Mouse (Mus musculus): Measurements from ENCODE around the gene Dscam. TPM values are rescaled to one million over a fixed set of nuclear protein-coding genes. Genes with fewer than 3 reads are reported as not detected.

The Dscam gene
- polyA plus RNA-seq, 1 experiment = not detected

DNA sequence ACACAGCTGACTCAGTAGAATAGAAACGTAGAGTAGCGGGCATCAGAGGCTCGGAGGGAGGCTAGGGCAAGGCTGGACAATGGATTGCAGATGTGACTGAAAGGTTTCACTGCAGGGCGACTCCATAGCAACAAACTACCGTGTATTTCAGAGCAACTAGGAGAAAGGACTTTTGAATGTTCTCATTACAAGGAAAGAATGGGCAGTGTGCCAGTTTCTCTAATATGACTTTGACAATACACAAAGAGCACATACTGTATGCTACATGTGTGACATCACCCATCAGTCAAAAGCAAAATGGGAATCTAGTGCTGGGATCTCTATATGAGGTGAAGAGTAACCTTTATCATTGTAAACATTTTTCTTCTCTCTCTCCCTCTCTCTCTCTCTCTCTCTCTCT lies 382.3 kb downstream of the Dscam start:
- no peaks in the 10 kb centered on the region for H3K4me1 ChIP-seq (ENCODE audit: control insufficient read depth, insufficient read depth, insufficient read length, low read length)
- no peak overlapping the region for H3K27ac ChIP-seq (replicated peaks; ENCODE audit: low read depth, low read length)
- H3K4me3 ChIP-seq (ENCODE audit: insufficient read depth, low read depth, low read length) = no peak overlapping the region

DNA sequence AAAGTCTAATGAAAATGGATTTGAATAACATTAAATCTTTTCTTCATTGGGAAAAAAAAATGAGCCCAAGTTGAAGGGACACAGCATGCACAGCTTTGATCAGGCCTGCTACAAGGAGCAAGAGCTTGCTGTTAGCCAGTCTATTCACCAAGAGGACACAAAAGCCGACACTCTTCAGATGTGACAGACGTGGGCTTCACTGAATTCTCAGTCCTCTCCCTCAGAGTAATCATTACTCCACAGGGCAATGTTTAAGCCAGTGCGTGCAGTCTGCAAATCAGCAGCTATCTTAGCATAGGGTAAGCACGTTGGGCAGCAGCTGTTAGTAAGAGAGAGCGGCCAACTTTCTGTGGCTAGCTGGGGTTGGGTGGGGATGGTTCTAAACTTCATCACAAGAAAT lies 391.5 kb downstream of the Dscam start:
- Histone ChIP-seq H3K4me3 (ENCODE audit: insufficient read depth, low read depth, low read length) (no peak overlapping the region), H3K4me1 (ENCODE audit: control insufficient read depth, insufficient read depth, insufficient read length, low read length) (no peaks in the 10 kb centered on the region), H3K27ac (replicated peaks; ENCODE audit: low read depth, low read length) (no peak overlapping the region)

DNA sequence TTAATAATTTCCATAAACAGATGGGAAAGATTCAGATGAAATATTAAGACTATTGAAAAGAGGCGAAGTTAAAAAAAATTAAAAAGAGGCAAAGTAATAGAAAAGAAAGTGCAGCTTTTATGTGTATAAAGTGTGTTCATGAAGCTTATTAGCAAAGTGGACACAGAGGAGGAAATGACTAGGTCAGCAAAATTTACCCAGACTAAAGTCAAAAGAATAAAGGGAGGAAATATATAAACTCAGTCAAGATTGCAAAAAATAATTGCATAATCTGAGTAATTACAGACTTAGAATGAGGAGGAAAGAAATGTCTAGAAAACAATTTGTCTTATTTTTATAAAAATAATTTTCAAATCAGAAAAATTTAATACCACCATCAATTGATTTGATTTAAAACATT lies 396.3 kb downstream of the Dscam start:
- Histone ChIP-seq H3K4me3 (ENCODE audit: insufficient read depth, low read depth, low read length) (no peak overlapping the region), H3K27ac (replicated peaks; ENCODE audit: low read depth, low read length) (no peak overlapping the region), H3K4me1 (ENCODE audit: control insufficient read depth, insufficient read depth, insufficient read length, low read length) (no peaks in the 10 kb centered on the region)

DNA sequence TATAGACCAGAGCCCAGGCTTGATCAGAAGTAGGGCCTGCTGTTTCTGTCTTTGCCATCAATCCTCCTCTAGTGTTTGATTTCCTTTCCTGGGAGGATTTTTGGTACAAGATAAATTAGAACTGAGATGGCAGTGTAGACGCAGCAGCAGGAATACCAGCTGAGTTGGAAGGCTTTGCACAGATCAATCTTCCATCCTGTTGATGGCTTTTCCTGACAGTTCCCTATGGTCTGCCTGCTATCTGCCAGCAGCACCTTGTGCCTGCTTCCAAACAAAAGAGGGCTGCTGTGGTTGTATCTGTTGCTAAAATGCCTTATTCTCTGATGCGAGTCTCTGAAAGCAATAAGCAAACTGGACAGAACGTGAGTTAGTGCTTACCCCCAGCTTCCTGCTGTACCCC lies 402.6 kb downstream of the Dscam start:
- Histone ChIP-seq H3K27ac (replicated peaks; ENCODE audit: low read depth, low read length) (no peak overlapping the region), H3K4me3 (ENCODE audit: insufficient read depth, low read depth, low read length) (no peak overlapping the region), H3K4me1 (ENCODE audit: control insufficient read depth, insufficient read depth, insufficient read length, low read length) (no peaks in the 10 kb centered on the region)

DNA sequence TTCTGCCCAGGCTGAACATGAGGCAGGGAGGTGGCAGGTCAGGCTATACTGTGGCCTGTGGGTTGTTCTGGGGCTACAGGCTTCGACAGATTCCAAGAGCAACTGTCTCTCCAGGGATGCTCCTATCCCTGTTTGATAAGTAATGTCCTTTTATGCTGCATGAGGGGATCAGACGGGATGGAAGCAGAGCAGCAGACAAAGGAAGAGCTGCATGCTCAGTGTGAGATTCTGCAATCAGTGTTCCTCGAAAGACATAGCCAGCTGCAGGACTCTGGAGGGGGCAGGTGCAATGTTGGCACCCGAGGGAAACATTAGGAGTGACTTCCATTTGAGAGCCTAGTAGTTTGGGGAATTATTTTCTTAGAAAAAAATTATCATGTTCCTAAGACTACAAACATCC lies 403.0 kb downstream of the Dscam start:
- H3K4me3 ChIP-seq (ENCODE audit: insufficient read depth, low read depth, low read length) = no peak overlapping the region
- no peaks in the 10 kb centered on the region for H3K4me1 ChIP-seq (ENCODE audit: control insufficient read depth, insufficient read depth, insufficient read length, low read length)
- H3K27ac ChIP-seq (replicated peaks; ENCODE audit: low read depth, low read length) = no peak overlapping the region

DNA sequence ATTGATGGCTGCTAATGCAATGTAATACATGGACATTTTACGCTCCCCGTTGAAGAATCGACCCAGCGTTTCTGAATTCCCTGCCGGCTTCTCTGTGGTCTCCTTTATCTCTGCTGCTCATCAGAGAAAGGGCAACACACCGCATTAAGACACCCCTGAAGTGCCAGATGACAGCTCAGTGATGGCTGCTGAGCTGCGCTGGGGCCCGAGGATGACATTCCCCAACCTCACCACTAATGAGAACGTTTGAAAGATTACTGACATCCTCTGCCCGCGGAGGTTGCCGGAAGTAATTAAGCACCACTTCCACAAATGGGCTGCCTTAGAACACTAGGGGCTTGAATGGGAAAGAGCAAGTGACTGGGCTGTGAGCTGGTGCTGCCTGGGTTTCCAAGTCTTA lies 409.3 kb downstream of the Dscam start:
- no peak overlapping the region for H3K4me3 ChIP-seq (ENCODE audit: insufficient read depth, low read depth, low read length)

DNA sequence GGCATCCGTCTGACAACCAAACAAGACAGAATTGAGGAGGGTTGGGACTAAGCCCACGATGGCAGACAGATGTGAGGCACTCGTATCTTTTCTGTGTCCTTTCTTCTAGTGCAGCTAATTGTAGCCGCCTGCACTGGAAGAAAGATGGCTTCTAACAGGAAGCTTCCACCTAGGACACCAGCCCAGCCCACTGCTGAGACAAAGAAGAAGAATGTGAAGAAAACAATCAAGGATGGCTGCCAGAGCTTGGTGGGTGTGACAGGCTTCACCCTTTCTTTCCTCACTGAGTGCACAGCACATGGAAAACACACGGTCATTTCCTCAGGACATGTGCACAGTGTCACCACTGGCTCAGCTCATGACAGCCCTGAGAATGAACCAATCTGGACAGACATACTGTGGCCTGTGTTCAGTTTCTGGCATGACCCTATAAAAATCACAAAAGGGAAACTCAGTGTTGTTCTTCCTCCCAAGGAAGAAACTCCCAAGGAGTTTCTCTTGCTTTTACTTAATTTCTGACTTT lies 411.4 kb downstream of the Dscam start:
- H3K4me3 ChIP-seq (ENCODE audit: insufficient read depth, low read depth, low read length) = no peak overlapping the region
- H3K27ac ChIP-seq (replicated peaks; ENCODE audit: low read depth, low read length) = no peak overlapping the region
- H3K4me1 ChIP-seq (ENCODE audit: control insufficient read depth, insufficient read depth, insufficient read length, low read length) = no peaks in the 10 kb centered on the region

More for the DNA sequence above, 409.3 kb downstream of the Dscam start:
- Histone ChIP-seq H3K27ac (replicated peaks; ENCODE audit: low read depth, low read length) (no peak overlapping the region), H3K4me1 (ENCODE audit: control insufficient read depth, insufficient read depth, insufficient read length, low read length) (no peaks in the 10 kb centered on the region)

DNA sequence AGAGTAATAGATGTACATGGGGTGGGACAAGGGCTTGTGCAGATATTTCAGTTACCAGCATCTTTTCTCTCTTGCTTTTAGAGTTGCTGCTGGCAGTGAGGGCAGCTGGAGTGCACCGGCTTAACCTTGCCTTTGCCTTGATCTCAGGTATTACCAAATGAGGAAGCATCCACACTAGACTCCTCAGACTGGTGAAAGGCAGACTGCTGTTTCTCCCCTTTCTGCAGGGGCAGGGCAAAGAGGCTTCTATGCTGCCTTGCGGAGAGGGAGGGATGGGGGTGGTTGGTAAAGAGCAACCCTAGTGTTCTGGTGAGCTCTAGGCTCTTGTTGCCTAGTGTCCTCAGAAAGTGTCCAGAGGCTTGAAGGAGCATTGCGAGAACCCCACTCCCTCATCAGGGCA lies 412.2 kb downstream of the Dscam start:
- Histone ChIP-seq H3K4me1 (ENCODE audit: control insufficient read depth, insufficient read depth, insufficient read length, low read length) (no peaks in the 10 kb centered on the region), H3K4me3 (ENCODE audit: insufficient read depth, low read depth, low read length) (no peak overlapping the region), H3K27ac (replicated peaks; ENCODE audit: low read depth, low read length) (no peak overlapping the region)

DNA sequence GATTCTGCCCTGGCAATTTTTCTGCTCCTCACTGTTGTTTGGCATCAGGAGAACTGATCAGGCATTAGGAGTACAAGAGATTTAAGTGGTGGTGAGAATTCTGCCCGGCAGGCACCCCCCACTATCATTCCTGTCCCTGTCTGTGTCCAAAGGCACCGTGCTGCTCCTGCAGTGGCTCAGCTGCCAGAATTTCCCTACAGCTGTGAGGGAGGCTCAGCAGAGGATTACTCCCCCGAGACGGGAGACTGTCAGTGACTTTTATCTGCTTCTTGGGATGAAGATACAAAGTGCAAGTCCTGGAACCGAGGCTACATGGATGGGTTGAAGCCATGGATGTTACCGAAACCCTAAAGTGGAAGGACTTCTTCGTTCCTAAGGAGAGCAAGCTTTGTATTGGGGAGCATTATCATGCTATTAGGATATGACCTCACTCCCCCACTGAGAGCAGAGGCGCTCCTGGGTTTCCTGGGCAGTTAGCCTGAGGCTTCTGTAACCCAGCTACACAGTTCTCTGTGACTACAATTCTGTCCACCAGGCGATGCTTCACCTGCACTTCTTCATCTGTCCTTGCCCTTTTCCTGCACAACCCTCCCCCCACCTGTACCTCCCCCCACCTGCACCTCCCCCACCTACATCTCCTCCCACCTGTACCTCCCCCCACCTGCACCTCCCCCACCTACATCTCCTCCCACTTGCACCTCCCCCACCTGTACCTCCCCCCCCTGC lies 412.8 kb downstream of the Dscam start:
- Histone ChIP-seq H3K27ac (replicated peaks; ENCODE audit: low read depth, low read length) (no peak overlapping the region), H3K4me3 (ENCODE audit: insufficient read depth, low read depth, low read length) (no peak overlapping the region), H3K4me1 (ENCODE audit: control insufficient read depth, insufficient read depth, insufficient read length, low read length) (no peaks in the 10 kb centered on the region)

DNA sequence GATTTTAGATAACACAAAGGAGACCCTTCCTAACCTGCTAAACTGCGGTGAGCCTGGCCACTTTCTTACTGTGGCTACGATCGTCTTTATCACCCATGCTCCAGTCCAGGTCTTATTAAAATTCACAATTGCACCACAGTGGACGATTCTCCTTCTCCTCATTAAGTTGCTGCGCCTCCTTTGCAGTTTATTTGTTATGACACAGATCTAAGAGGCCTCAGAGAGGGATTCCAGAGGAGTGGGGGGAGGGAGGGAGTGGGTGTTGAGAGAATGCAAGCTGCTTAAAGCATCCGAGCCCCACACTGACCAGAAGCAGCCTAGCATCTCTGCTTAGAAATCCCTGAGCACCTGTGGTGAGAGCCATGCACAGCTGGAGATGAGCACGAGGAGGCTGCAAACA lies 413.6 kb downstream of the Dscam start:
- no peaks in the 10 kb centered on the region for H3K4me1 ChIP-seq (ENCODE audit: control insufficient read depth, insufficient read depth, insufficient read length, low read length)
- H3K27ac ChIP-seq (replicated peaks; ENCODE audit: low read depth, low read length) = no peak overlapping the region
- no peak overlapping the region for H3K4me3 ChIP-seq (ENCODE audit: insufficient read depth, low read depth, low read length)

DNA sequence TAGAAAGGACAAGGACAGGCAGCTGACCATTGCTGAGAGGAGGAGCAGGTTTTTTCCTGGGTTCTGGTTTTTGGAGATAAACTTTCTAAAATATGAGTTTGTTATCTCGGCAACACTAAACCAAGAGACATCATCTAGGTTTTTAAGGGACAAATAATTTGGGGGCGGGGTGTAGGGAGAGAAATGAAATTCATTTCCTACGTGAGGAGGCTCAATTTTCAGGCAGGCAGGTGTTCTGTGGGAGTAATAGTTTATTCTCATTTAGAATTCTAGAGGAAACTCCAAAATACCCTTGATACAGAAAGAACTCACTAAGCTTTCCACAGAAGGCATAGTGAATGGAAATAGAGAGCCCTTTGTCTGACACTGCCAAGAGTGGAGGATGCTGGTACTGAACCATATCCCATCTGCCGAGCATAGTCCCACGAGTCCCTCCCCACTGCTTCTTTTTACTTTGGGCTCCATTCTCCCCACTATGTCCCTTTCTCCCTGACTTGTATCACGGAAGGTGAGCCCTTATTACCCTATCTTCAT lies 415.5 kb downstream of the Dscam start:
- H3K4me3 ChIP-seq (ENCODE audit: insufficient read depth, low read depth, low read length) = no peak overlapping the region
- H3K27ac ChIP-seq (replicated peaks; ENCODE audit: low read depth, low read length) = no peak overlapping the region
- no peaks in the 10 kb centered on the region for H3K4me1 ChIP-seq (ENCODE audit: control insufficient read depth, insufficient read depth, insufficient read length, low read length)

DNA sequence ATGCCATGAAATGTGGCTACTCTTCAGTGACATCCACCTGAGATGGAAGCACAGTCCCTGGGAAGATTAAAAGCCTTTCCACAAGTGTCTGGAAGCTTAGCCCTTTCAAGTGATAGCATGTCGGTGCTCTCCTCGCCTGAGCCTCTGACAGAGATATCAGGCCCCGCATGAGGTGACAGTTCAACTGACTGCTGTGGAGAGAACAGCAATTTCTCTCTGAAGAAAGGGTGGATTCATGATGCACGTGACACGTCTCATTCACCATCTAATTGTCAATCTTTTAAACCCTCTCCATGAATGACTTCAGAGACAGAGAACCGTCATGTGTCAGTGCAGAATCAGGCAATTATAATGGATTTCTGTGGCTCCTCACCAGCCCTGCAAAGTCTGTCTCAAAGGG lies 416.2 kb downstream of the Dscam start:
- Histone ChIP-seq H3K4me1 (ENCODE audit: control insufficient read depth, insufficient read depth, insufficient read length, low read length) (no peaks in the 10 kb centered on the region), H3K4me3 (ENCODE audit: insufficient read depth, low read depth, low read length) (no peak overlapping the region), H3K27ac (replicated peaks; ENCODE audit: low read depth, low read length) (no peak overlapping the region)

DNA sequence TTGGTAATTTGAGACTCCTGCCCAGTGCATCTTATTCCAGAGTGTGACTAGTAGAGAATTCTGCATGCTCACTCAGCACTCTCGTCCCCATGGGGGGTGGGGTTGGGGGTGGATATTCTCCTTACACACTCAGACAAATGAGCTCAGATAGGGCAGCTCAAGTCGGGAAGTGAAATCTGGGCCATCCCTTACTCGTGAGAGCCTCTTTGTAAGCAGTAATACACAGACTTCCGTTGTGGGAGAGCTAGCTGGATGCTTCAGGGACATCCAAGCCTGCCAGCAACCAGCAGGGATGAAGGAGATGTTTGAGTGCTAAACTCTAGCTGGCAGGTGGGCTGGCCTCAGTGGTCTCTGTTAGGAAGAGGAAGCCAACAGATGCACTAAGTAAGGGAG lies 416.8 kb downstream of the Dscam start:
- no peak overlapping the region for H3K4me3 ChIP-seq (ENCODE audit: insufficient read depth, low read depth, low read length)
- no peaks in the 10 kb centered on the region for H3K4me1 ChIP-seq (ENCODE audit: control insufficient read depth, insufficient read depth, insufficient read length, low read length)
- H3K27ac ChIP-seq (replicated peaks; ENCODE audit: low read depth, low read length) = no peak overlapping the region

DNA sequence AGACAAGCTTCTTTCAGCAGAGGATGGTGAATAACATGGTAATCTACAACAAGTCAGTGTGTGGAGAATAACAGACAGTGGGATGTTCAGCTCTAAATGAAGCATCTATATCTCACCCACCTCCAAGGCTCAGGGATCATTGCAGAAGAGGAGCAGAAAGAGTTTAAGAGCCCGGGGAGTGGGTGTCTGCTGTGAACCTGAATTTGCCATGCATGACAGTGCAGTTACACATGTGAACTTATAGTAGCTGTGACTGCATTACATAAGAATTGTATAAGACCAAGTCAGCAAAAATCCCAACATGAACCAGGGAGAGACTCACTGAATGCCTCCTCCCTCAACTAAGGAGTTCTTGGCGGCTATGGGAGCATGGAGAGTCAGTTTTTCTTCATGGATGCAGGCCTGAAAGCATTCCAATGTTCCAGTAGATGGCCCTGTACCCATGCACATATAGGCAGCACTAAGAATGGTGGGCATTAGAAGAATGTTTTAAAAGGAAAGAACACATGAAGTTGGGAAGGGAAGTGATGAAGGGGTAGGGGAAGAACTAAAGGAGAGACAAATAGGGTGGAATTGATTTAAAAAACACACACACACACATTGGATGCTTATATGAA lies 417.3 kb downstream of the Dscam start:
- Histone ChIP-seq H3K27ac (replicated peaks; ENCODE audit: low read depth, low read length) (no peak overlapping the region), H3K4me1 (ENCODE audit: control insufficient read depth, insufficient read depth, insufficient read length, low read length) (no peaks in the 10 kb centered on the region), H3K4me3 (ENCODE audit: insufficient read depth, low read depth, low read length) (no peak overlapping the region)

DNA sequence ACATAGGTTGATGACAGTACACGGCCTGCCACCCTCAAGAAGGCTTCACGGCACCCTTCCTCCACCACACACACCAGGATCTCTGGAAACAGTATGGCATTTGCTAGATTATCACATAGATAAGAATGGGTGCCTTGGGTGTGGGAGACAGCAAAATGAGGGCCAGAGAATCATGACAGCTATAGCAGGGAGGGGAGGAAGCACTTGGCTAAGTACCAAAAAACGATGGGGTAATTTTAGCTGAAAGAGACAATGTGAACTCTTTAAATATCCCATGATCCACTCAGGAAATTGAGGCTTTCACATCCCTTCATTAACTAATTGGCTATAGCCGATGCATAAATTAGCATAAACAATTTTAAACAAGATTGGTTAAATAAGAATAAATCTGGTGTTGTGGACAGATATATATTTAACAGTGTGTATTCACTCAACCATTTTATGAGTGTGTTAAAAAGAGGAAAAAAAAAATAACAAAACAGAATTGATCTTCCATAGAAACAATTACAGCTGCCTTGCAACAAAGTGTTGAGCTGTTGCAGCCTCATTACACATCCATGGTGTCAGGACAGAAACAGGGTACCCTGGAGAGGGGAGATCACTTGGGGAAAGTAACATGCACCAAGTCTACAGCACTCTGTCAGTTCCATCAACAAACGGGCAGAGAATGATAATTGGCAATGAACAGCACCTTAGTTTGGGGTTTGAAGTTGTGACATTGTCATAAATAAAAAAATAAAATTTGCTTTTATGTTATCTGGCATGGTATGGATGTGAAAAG lies 427.9 kb downstream of the Dscam start:
- H3K4me1 ChIP-seq (ENCODE audit: control insufficient read depth, insufficient read depth, insufficient read length, low read length) = no peaks in the 10 kb centered on the region
- no peak overlapping the region for H3K27ac ChIP-seq (replicated peaks; ENCODE audit: low read depth, low read length)
- no peak overlapping the region for H3K4me3 ChIP-seq (ENCODE audit: insufficient read depth, low read depth, low read length)
